Mouse (Mus musculus) megakaryocyte, embryonic 14.5 days (primary cell): Measurements from ENCODE around the gene Apba1. TPM values are rescaled to one million over a fixed set of nuclear protein-coding genes. Genes with fewer than 3 reads are reported as not detected.

ENCODE experiments used
- H3K27me3 ChIP-seq: replicated peaks from 2 replicates; pipeline ENCODE3; 2012; ENCODE audit warnings: inconsistent platforms
- H3K36me3 ChIP-seq: replicated peaks from 2 replicates; pipeline ENCODE3; 2012; ENCODE audit warnings: low read length, inconsistent platforms, mixed read lengths
- H3K4me1 ChIP-seq: 2 replicates; pipeline ENCODE4 v1.6.1; 2012; ENCODE audit warnings: inconsistent platforms
- H3K4me3 ChIP-seq: replicated peaks from 2 replicates; pipeline ENCODE3; 2012; ENCODE audit warnings: moderate library complexity, mild to moderate bottlenecking, inconsistent platforms
- H3K9me3 ChIP-seq: 2 replicates; pipeline ENCODE4 v1.6.1; 2012; ENCODE audit warnings: inconsistent platforms
- FLI1 ChIP-seq: IDR thresholded peaks from 2 replicates; pipeline ENCODE4 v1.6.1; 2012; ENCODE audit warnings: low read length, inconsistent platforms, mixed read lengths
- GATA1 ChIP-seq: IDR thresholded peaks from 3 replicates; pipeline ENCODE4 v1.6.1; 2012; ENCODE audit warnings: mixed read lengths, low read length, inconsistent platforms, borderline replicate concordance
- polyA plus RNA-seq: library from polyadenylated mRNA; stranded (reverse); fragments of >175 nt; gene quantifications from 2 replicates; pipeline ENCODE4 v1.2.3, GENCODE M21; 2012; ENCODE audit warnings: low replicate concordance; ENCODE audit not compliant: insufficient read depth

Gene Apba1
- polyA plus RNA-seq, 1 experiment, result 1.00 TPM

DNA sequence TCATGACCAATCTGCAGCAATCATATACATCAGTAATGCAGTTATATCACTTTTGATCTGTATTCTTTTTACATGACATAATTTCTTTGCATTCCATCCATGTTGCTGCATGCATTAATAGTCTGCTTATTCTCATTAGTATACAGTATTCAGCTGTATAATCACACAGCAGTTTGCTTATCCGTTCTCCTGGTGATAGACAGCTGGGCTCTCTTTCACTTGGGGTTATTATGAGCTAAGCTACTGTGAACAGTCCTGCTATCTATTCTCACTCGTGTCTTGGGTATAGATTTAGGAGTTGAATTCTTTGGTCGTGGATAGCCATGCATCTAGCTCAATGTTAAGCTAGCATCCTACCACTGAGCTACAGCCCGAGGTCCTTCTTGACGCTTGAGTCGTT lies 16.7 kb downstream of the Apba1 start:
- H3K36me3 ChIP-seq, result no peaks in the 10 kb centered on the region
- peaks cover 11% of the 10 kb centered on the region for H3K9me3 ChIP-seq
- H3K4me3 ChIP-seq, result no peak overlapping the region
- H3K27me3 ChIP-seq, result peaks cover 2% of the 10 kb centered on the region
- no peak for TF ChIP-seq FLI1
- no peak for TF ChIP-seq GATA1
- no peaks in the 10 kb centered on the region for H3K4me1 ChIP-seq

DNA sequence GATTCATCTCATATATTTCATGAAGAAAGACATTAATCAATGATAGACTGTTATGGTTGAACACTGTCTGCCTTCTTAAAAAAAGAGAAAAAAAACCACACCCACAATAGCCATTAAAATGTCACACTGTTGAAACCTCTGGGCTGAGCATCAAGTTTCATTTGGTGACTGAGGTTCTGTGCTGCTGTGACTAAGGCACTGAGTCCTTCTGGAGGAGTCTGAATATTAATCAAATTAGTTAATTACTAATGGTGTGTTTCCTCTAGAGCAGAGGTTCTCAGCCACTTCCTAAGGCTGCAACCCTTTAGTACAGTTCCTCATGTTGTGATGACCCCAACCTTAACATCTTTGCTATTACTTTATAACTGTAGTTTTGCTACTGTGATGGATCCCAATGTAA lies 20.4 kb downstream of the Apba1 start:
- Histone ChIP-seq H3K27me3 (no peaks in the 10 kb centered on the region), H3K9me3 (no peaks in the 10 kb centered on the region), H3K4me1 (no peaks in the 10 kb centered on the region), H3K4me3 (no peak overlapping the region), H3K36me3 (no peaks in the 10 kb centered on the region)
- no peak for TF ChIP-seq FLI1
- no peak for TF ChIP-seq GATA1

DNA sequence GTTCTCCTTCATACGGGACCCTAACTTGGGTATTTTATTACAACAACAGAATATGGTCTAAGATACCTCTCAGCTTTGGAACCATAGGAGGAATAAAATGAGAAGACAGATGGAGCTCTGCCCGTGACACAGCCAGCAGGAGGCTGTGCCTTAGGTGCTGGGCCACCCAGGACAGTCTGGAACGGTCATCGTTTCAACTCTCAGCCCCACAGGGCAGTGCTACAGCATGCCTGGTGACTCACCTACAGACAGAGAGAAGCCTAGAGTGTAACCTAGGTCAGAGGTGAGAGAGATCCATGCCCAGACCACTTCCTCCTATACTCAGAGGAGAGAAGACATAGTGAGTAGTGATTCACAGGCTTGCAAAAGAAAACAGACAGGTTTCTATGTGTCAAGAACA lies 21.4 kb downstream of the Apba1 start:
- TF ChIP-seq FLI1 (no peak), GATA1 (no peak)
- no peaks in the 10 kb centered on the region for H3K27me3 ChIP-seq
- no peak overlapping the region for H3K4me3 ChIP-seq
- H3K4me1 ChIP-seq, result no peaks in the 10 kb centered on the region
- no peaks in the 10 kb centered on the region for H3K9me3 ChIP-seq
- H3K36me3 ChIP-seq, result no peaks in the 10 kb centered on the region

DNA sequence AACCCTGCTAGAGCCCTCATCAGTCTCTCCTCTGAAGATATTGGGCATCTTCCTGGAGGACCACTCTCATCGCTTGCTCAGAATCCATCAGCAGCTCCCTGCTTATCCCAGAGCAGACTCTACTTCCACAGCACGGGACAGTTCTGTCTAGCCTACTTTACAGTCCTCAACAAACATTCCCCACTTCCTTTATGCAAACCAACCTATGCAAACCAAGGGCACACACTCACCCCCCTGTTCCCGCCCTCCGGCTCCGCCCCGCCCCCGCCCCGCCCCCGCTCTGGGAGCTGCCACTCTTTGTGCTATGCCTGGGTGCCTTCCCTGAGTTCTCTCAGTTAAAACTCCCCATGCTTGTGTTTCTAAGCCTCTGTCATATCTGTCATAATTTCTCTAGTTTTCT lies 23.3 kb downstream of the Apba1 start:
- H3K27me3 ChIP-seq, result no peaks in the 10 kb centered on the region
- no peaks in the 10 kb centered on the region for H3K4me1 ChIP-seq
- H3K4me3 ChIP-seq, result no peak overlapping the region
- TF ChIP-seq FLI1 (no peak), GATA1 (no peak)
- no peaks in the 10 kb centered on the region for H3K9me3 ChIP-seq
- no peaks in the 10 kb centered on the region for H3K36me3 ChIP-seq

DNA sequence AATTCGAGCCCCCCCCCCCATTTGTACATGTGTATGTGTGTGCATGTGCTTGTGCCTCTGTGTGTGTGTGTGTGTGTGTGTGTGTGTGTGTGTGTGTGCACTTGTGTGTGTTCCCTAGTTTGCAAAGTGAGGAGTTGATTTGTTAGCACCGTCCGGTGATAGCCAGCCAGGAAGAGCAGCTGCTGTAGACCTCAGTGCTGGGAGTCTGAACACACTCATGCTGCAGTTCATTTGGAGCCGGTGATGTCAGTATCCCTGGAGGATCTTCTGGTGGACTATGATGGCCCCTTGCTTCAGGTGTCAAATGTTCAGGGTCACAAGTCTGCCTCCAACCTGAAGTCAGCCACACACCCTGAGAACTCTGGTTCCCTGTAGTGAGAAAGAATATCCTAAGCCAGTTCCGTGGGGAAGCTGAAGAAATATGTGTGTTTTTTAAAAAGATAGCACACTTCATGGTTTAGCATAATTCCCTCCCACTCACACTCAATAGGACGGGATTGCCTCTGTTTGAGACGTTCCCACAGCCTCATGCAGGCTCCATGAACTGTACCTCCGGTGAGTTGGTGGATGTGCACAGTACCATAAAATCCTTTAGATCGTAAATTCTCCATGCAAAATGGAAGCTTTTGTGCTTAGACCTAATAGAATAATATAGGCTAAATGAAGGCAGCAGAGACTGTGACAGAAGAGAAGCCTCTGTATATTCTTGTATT lies 29.9 kb downstream of the Apba1 start:
- Histone ChIP-seq H3K9me3 (no peaks in the 10 kb centered on the region), H3K4me3 (no peak overlapping the region), H3K27me3 (peaks cover 5% of the 10 kb centered on the region), H3K4me1 (no peaks in the 10 kb centered on the region), H3K36me3 (no peaks in the 10 kb centered on the region)
- no peak for TF ChIP-seq FLI1
- no peak for TF ChIP-seq GATA1

DNA sequence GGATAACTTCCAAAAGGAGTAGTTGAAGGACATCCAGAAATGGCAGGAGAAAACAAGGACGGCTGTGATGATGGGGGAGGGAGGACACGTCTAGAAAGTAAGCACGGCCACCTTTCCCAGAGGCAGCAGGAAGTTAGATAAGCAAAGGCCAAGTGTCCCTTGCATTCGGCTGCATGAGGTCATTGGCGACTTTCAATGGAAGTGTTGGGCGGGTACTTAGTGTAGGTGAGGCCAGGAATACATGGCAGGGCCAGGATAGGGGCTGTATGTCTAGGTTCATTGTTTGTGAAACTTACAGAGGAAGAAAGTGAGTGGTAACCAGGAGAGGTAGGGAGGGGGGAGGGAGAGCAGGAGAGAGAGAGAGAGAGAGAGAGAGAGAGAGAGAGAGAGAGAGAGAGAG lies 33.0 kb downstream of the Apba1 start:
- no peaks in the 10 kb centered on the region for H3K36me3 ChIP-seq
- H3K9me3 ChIP-seq, result no peaks in the 10 kb centered on the region
- TF ChIP-seq FLI1 (no peak), GATA1 (no peak)
- H3K4me1 ChIP-seq, result no peaks in the 10 kb centered on the region
- H3K4me3 ChIP-seq, result no peak overlapping the region
- peaks cover 5% of the 10 kb centered on the region for H3K27me3 ChIP-seq

DNA sequence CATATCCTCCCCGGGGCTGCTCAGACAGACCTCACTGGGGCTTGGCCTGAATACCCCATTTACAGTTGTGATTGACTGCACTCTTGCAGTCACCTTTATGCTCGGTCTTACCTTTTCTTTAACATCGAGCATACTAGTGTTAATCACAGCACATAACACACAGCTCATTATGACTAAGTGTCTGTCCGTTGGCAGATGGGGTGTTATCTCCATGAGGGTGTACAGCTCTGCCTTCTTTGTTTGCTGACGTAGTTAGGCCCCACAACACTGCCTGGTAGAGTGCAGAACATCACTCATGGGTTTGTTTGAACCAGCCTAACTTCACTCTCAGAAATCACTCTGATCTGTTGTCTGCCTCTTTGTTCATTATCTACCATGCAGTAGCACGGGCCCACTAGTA lies 33.9 kb downstream of the Apba1 start:
- Histone ChIP-seq H3K27me3 (peaks cover 5% of the 10 kb centered on the region), H3K4me1 (no peaks in the 10 kb centered on the region), H3K9me3 (no peaks in the 10 kb centered on the region), H3K36me3 (no peaks in the 10 kb centered on the region), H3K4me3 (no peak overlapping the region)
- TF ChIP-seq GATA1, result no peak
- TF ChIP-seq FLI1, result no peak

DNA sequence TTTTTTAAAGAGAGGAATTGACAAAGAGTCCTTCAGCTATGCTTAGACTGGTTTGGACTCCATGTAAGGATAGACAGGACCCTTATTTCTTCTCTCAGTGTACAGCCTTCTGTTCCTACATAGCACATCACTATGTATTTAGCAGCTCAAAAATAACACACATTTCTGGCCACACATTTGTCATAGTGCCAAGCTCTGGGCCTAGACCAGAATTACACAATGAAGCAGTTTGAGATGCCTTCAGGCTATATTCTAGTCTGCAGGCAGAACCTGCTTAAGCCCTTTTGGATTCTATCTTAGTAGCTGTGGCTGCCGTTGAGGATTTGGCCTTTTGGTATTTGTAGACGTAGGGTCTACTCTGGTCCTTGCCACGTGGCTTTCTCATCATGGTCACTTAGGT lies 35.8 kb downstream of the Apba1 start:
- TF ChIP-seq FLI1 (no peak), GATA1 (no peak)
- no peaks in the 10 kb centered on the region for H3K9me3 ChIP-seq
- no peak overlapping the region for H3K4me3 ChIP-seq
- H3K27me3 ChIP-seq, result peaks cover 1% of the 10 kb centered on the region
- no peaks in the 10 kb centered on the region for H3K4me1 ChIP-seq
- no peaks in the 10 kb centered on the region for H3K36me3 ChIP-seq

DNA sequence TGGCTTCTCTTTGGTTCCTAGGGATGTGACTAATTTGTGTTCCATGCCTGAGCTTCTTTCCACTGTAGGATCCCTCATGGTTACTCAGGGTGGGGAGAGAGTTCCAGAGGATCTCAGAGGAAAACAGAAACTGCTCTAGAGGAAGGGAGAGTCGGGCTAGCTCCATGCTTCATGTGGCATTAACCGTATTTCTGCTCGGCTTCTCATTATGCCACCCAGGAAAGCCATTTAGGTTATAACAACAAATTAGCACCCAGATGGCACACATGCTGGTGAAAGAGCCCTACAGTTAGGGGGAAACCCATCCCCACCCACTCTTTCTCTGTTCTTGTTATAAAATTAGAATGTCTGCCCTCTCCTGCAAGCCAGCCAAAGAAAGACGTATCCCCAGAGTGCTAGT lies 36.5 kb downstream of the Apba1 start:
- Histone ChIP-seq H3K9me3 (no peaks in the 10 kb centered on the region), H3K27me3 (peaks cover 1% of the 10 kb centered on the region), H3K4me3 (no peak overlapping the region), H3K4me1 (no peaks in the 10 kb centered on the region), H3K36me3 (no peaks in the 10 kb centered on the region)
- TF ChIP-seq FLI1 (no peak), GATA1 (no peak)

DNA sequence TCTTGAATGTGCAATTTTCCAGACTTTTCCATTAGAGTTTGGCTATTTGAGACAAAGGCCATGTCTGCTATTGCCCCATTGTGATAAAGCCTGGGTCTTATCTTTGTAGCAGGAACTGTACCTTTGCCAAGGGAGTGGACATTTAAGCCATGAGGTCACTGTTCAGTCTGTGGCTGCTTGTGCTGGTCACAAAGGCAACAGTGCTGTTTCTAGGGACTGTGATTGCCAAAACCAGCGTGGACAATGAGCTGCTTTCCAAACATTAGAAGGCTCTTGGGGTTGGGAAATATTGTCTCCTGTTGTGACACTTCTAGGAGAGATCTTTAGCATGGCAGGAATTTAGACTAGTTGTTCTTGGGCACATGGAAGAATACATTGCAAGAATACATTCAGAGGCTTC lies 42.5 kb downstream of the Apba1 start:
- Histone ChIP-seq H3K27me3 (peaks cover 2% of the 10 kb centered on the region), H3K9me3 (no peaks in the 10 kb centered on the region), H3K4me1 (no peaks in the 10 kb centered on the region), H3K4me3 (no peak overlapping the region), H3K36me3 (no peaks in the 10 kb centered on the region)
- TF ChIP-seq FLI1 (no peak), GATA1 (no peak)
